Mouse (Mus musculus) hindbrain, embryonic 15.5 days (tissue): Measurements from ENCODE around the gene AI987944. TPM values are rescaled to one million over a fixed set of nuclear protein-coding genes. Genes with fewer than 3 reads are reported as not detected.
A peak's percentile ranks its signal among the peaks of the same experiment; 100 is the strongest.

ENCODE experiments used
- ATAC-seq: fragments of 200-750 bp; cut with Nextera tagmentation; 2 replicates; pipeline ENCODE4 v1.8.0; 2017; ENCODE audit warnings: low read depth, moderate number of reproducible peaks, moderate TSS enrichment; ENCODE audit not compliant: low FRiP score
- H3K27ac ChIP-seq: fragments of 300-500 bp; sonication (generic); replicated peaks from 2 replicates; pipeline ENCODE4 v1.5.1; 2015; ENCODE audit warnings: mild to moderate bottlenecking, inconsistent platforms
- H3K27me3 ChIP-seq: fragments of 300-500 bp; sonication (generic); 2 replicates; pipeline ENCODE4 v1.6.1; 2015; ENCODE audit warnings: control low read depth, inconsistent platforms
- H3K36me3 ChIP-seq: fragments of 300-500 bp; sonication (generic); 2 replicates; pipeline ENCODE4 v1.6.1; 2015; ENCODE audit warnings: control low read depth, inconsistent platforms
- H3K4me1 ChIP-seq: fragments of 300-500 bp; sonication (generic); replicated peaks from 2 replicates; pipeline ENCODE4 v1.6.1; 2015; ENCODE audit warnings: control low read depth, inconsistent platforms
- H3K4me2 ChIP-seq: fragments of 300-500 bp; sonication (generic); 2 replicates; pipeline ENCODE4 v1.6.1; 2015; ENCODE audit warnings: moderate library complexity, mild to moderate bottlenecking, inconsistent platforms
- H3K4me3 ChIP-seq: fragments of 300-500 bp; sonication (generic); 2 replicates; pipeline ENCODE4 v1.5.1; 2015; ENCODE audit warnings: mild to moderate bottlenecking, inconsistent platforms
- H3K9ac ChIP-seq: fragments of 300-500 bp; sonication (generic); 2 replicates; pipeline ENCODE4 v1.6.1; 2015; ENCODE audit warnings: inconsistent platforms
- H3K9me3 ChIP-seq: fragments of 300-500 bp; sonication (generic); 2 replicates; pipeline ENCODE4 v1.6.1; 2016; ENCODE audit warnings: control low read depth, inconsistent platforms
- WGBS: fragments of 180-500 bp; shearing (Covaris S2); methylation state at CpG from one replicate; pipeline ENCODE4 v1.1.7; 2015; 5-methylcytosine and 5-hydroxymethylcytosine counted together
- polyA plus RNA-seq: library from polyadenylated mRNA; unstranded; fragments of >200 nt; fragmentation: Nextera tagmentation; extraction: Ambion mirVana; gene quantifications from 2 replicates; pipeline ENCODE4 v1.2.1, GENCODE M21; 2015

AI987944 gene
- polyA plus RNA-seq, result 9.6 and 9.9 TPM in 2 replicates

GRCm38 (mm10) chr7:41393048-41393971, at the start of gene AI987944:
AI987944 (minus strand) TSS chr7:41393379.
- ATAC-seq, result peak; percentile 99
- Histone ChIP-seq H3K36me3 (no peaks in the 10 kb centered on the region), H3K27ac (peak within 1 kb of the TSS; percentile 93), H3K9me3 (no peaks in the 10 kb centered on the region), H3K9ac (peak within 1 kb of the TSS; percentile 59), H3K4me1 (peaks cover 6% of the 10 kb centered on the region; the same call in 1 of the 2 replicates), H3K27me3 (no peaks in the 10 kb centered on the region), H3K4me2 (peak within 1 kb of the TSS; percentile 68), H3K4me3 (peak within 1 kb of the TSS; percentile 62)
- under 1% methylated on average over 25 of the region's 25 CpGs for WGBS

DNA sequence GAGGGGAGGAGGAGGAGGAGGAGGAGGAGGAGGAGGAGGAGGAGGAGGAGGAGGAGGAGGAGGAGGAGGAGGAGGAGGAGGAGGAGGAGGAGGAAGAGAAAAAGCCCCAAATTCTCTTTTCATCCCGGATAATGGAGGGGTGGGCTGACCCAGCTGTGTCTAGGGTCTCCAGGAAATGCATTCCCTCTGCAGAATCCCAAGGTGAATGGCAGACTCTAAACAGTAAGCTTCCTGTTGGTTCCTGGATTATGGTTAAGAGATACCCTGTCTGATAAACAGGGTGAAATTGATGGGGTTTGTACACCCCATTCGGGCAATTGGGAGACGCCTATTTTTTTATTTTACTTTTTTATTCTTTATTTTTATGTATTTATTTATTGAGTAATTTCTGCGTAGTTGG, 951 bp upstream of the AI987944 start:
- 68% methylated on average over 4 of the region's 4 CpGs for WGBS
- no peak overlapping the region for H3K27ac ChIP-seq
- peak overlapping the region; percentile 48 for H3K4me2 ChIP-seq
- peak overlapping the region; percentile 25; the same call in 1 of the 2 replicates for H3K4me3 ChIP-seq
- ATAC-seq, result no peak
- no peaks in the 10 kb centered on the region for H3K27me3 ChIP-seq
- H3K9ac ChIP-seq, result no peak overlapping the region
- H3K4me1 ChIP-seq, result peaks cover 6% of the 10 kb centered on the region; the same call in 1 of the 2 replicates
- H3K36me3 ChIP-seq, result no peaks in the 10 kb centered on the region
- no peaks in the 10 kb centered on the region for H3K9me3 ChIP-seq

Other genes with a start within 250 kb of the AI987944 start
- not detected in 2 replicates for gene Gm5592, start 239.5 kb downstream of the AI987944 start, polyA plus RNA-seq
- gene Vmn2r57, start 55.3 kb upstream of the AI987944 start, polyA plus RNA-seq, result 0.52 and 0.62 TPM in 2 replicates
- 0.10 and 0.26 TPM in 2 replicates for gene Gm20449, start 106.0 kb upstream of the AI987944 start, polyA plus RNA-seq
- 4.7 and 5.0 TPM in 2 replicates for gene AW146154, start 106.5 kb upstream of the AI987944 start, polyA plus RNA-seq
- 0.19 TPM in 1 of 2 replicates, not detected in the other for gene Gm6871, start 180.3 kb upstream of the AI987944 start, polyA plus RNA-seq
- 13.5 and 14.3 TPM in 2 replicates for gene 2610021A01Rik, start 205.9 kb upstream of the AI987944 start, polyA plus RNA-seq
- 20.8 and 22.0 TPM in 2 replicates for gene Zfp788, start 239.8 kb upstream of the AI987944 start, polyA plus RNA-seq